Mouse (Mus musculus) frontal cortex, postnatal 36 days (tissue): ENCODE measurements around the gene Itga1.
A peak's percentile ranks its signal among the peaks of the same experiment; 100 is the strongest.

Source experiments
- DNase-seq, 2 experiments: peaks; one replicate each; pipeline ENCODE4 v3.0.0; 2022; ENCODE audit warnings: low spot score in 2 of 2

Itga1 gene

DNA sequence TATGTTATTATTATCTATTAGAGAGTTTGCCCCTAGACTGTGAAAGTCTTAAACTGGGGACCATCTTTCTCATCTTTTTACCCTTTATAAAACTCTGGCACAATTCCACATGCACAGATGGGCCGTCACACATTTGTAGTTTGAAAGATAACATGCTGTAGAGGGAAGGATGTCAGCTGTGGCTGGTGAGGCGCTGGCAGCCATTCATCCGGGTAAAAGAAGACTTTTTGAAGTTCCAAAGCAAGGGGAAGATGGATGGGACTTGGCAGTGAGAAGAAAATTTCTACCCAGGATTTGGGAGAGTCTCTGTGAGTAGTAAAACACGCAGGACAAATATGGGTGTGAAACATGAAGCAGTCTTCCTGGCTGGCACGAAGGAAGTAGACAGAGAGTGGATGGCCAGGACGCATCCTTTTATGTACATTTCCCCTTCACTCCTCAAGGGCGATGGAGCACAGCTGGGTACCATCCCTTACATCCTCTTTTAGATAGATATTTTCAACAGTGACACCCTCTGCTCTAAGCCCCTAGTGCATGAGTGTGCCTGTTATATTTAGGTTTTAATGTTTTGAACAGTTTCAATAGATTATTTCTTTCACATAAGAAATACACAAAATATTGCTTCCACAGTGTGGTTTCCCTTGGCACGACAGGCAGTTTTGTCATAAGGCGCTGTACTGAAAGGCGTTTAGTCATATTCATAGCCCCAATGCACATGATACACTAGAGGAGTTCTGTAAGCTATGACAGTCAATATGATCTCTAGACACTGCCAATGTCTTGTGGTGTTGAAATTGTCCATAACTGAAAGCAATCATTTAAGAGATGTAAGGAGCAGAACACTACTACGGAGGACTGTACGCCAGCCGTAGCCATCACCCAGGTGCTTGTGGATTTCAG, 50.9 kb downstream of the Itga1 start:
- DNase-seq: peak; percentile 10 to 11

DNA sequence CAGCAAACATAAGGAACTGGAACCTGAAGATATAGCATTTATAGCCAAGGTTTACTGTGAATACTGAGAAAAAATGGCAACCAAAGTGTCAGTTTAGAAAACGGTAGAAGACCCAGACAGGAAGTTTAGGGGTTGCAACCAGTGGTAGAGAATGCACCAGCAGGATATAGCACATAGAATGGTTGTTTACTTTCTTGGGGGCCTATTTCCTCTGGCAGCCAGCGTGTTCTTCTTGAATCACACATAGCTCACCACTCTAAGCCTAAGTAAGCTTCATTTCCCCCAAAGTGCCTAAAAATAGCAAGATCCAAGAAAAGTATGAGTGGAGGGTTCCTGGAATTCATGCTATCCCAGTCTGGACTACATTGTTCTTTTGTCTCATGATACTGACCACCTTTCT, 59.1 kb downstream of the Itga1 start:
- no peak for DNase-seq

DNA sequence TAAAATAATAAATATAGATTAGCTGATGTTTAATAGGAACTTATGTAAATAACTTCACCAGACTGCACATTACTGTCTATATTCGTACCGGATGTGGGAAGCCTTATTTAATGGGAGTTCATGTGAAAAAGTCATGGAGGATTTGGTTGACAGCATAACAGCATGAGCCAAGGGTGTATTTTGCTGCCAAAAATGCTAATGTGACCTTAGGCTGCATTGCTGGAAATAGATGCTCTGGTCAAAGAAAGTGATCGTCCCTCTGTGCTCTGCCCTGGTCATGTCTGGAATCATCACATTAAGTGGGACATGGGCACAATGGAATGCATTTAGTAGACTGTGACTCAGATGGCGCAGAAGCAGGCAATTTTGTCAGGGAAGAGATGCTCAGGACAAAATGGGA, 64.5 kb downstream of the Itga1 start:
- DNase-seq: no peak

DNA sequence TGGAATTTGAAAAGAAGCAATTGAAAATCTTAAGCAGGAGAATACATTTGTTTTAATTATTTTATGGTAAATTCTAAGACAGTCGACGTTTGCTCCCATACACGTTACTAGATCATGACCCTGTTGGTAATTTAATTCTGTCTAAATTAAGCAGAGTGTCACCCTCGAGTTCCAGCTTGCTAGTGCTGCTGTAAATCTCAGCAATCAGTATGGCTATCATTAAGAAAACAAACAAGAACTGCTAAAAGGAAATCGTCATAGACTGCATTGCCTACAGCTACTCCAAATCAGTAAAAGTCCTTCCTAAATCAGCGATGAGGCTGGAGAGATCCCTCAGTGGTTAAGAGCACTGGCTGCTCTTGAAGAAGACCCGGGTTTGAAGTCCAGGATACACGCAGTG, 66.4 kb downstream of the Itga1 start:
- no peak for DNase-seq

DNA sequence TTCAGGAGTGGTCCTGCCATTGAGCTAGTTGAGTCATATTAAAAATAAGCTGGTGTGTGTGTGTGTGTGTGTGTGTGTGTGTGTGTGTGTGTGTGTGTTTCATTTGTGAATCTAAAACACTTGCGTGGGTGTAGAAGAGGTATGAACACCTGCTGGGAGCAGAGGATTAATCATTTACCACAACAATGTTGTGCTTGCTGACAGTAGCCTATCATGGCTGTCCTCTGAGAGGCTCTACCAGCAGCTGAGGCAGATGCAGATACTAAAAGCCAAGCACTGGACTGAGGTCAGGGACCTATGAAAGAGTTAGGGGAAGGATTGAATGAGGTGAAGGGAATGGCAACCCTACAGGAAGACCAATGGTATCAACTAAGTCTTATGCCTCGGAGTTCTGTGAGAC, 68.6 kb downstream of the Itga1 start:
- DNase-seq: no peak

DNA sequence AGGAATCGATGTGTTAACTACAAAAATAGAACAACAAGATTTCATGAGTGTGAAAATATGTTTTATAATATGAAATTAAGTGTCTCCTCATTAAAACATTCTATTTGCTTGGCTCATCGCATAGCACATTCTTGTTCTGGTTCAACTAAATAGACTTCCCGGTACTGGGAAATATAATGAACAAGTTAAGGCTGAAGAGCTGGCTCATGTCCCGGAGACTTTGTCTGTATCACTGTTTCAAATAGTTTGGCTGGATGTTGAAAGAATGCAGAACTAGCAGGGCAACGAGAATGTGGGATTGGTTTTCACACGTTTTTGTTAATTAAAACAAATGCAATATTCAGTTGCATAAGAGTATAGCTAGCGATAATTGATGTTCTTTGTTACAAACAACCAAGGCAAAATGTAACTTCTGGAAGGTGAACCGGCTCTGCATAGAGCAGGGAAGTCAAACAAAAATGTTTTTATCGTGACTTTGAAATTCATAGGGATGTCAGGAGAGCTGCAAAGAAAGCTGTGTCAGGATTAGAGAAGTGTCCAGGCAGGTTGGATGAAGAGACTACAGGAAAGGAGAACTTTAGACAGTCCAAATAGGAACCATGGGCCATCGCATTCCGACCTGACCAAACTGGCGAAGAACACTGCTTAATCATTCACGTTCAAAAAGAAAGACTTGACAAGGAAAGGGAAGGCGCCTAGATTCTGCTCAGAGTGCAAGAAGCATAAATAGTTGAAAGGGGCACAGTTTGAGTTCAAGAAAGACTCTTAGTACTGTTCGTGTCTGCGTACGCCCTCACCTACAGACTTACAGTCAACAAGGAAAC, 70.4 kb downstream of the Itga1 start:
- no peak for DNase-seq

DNA sequence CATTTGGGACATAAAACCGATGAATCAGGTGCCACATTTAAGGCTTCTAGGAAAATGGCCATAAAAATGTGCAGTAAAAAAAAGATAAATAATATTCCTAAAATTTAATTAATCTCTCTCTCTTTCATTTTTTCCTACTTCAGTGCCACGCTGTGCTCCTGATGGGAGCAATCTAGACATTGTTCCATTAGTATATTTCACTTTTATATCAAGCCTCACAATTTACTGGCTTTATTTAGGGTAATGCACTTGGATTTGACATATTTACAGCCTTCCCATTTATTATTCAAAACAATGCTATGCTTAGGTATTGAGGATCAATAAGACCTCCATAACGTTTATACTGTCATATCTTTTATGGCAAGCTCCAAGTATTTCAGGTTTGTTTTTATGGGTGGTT, 76.4 kb downstream of the Itga1 start:
- DNase-seq: no peak

DNA sequence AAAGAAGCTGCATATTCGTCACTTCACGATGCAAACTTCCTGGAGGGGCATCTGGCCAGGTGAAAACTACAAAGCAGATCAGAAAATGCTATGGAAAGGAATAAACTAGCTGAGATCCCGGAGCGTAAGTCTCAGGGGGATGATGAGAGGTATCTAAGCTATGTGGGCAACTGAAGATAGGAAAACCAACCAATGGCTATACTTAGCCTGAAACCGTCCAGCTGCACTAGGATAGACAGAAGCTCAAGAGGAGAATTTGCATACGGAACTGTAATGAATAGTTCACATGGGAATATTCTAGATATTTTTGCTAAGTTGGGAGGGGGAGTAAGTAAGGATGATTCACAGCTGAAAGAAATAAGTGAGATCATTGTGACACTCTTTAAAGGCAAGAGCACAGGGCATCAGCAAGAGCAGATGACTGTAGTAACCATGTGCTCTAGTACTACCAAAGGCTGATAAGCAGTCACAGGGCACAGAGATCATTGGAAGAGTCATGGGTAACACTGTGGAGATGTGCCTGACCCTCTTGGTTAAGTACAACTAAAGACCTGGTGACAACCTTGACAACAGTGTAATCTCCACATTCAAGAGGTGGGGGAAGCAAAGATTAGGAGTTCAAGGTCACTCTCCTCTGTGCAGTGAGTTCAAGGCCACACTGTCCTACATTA, 79.5 kb downstream of the Itga1 start:
- DNase-seq: no peak

DNA sequence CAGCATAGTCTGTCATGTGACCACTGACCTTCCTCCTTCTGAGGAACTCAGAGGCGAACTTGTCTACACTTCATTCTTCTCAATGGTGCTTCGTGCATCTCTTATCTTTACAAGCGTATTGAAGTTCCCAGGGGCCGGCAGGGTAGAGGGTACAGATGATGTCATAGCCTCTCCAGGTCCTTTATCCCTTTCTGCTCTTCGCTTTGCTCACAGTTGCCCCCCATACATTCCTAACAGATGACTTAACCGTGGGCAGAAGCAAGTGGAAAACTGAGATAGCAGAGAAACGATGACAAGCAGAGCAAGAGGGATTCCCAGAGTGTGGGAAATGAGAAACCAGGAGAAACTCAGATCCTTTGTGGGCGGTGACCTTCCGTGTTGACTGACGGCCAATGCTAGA, 80.4 kb downstream of the Itga1 start:
- DNase-seq: no peak

DNA sequence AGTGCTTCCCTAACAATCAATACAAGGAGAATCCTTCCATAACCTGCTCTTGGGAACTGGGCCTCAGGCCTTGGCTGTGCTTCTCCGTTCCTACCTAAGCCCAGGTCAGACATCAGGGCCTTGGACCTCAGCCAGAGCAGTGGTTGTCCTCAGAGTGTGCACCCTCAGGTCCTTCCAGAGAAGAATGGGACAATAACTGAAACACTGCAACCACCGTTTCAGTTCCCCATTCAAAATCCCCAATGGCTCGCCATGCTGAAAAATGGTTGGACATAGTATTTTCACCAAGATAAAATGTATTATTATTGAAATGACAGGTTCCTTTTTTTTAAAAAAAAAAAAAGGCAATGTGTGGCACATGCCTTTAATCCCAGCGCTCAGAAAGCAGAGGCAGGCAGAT, 81.0 kb downstream of the Itga1 start:
- DNase-seq: no peak

DNA sequence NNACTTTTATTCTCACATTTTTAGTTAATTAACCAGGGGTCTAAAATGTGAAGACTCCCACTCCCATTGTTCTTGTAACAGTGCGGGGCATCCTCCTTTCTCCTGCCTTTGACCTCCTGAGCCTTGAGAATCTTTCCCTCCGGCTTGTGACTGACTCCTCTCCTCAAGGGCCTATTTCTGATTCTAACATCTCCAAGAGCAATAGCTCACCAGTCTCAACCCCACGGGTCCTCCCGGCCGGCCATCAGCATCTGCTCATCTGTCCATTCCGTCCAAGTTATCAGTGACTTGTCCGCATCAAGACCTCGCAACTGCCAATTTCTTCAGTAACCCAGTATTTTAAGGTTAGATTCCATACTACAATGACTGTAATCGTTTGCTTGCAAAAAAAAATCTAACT, 84.2 kb downstream of the Itga1 start:
- DNase-seq: no peak

DNA sequence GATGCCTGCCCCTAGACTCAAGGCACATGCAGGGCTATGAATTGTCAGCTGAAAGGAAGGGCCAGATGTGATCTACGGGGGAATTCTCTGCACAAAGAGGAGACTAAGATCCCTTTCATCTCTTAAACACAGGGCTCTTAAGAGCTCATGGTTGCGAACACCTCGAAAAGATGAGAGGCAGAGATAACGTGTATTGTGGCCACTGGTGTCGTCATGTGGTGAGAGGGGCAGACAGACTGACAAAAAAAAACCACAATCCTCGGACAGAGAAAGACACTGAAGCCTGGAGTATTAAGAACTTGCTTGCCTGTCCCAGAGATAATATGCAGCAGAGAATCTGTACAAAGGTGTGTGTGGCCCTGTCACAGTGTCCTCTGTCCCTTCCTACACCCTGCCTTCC, 90.2 kb downstream of the Itga1 start:
- DNase-seq: no peak

DNA sequence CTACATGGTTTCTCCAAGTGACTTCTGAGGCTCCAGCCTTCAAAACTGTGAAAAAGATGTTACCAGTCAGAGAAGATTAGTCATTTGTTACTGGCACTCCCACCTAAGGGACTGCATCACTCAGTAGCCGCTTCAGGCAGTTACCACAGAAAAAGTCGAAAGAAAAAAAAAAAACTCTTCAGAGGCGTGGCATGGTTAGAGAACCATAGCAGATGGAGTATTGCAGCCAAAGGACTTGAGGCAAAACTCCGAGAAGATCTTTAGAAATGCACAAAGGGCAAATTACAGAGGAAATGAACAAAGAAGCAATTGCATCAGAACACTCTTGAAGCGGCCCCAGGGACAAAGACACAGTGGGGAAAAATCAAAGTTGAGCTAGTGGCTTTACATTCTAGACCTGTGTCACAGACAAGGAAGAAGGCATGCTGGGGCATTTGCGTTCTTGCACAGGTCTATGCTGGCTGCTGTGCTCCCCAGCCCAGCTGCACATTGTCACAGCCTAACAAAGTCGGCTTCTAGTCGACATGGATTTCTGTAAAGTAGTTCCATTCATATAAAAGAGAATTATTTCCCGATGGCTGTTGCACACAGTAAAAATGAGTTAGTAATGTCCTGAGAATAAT, 95.4 kb downstream of the Itga1 start:
- DNase-seq: no peak

DNA sequence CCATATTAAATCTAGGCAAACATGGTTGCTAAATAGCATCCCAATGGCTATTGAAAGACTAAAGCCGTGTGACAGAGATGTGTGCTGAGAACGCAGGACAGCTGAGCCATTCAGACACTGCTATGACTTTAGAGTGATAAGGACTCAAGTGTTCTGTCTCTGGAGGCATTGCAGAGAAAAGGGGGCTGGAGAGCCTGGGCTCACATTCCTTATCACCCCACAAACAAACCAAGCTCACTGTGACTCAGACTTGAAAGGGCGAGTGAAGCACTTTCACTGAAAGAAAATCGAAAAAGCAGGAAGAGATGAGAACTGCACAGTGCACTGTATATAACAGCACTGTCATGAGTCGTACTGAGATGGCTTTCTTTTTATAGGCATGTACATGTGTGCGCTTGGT, 96.4 kb downstream of the Itga1 start:
- no peak for DNase-seq

DNA sequence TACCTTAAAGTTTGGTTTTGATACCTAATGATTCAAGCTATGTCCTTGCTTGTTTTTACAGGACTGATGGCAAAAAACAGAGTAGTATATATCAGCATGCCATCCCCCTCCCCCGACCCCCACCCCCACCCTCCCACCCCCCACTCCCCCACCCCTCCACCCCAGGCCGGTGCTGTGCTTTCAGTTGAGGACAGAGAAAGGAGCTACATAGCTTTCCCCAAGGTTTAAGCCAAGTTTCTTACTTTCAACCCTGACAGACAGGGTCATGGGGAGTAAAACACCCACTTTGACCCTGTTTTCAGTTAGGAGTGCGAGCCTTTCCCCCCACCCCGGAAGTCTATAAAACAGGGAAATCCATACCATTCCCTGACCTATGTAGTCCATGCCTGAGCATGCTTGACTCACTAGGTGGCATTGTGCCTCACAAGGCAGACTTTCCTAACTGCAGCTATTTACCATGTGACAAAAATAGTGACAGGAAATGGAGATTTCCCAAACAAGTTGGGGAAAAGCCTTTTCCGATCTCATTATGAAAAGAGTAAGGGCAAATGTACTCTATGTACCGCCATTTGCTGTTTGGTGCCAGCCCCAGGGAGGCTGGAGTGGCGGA, 98.2 kb downstream of the Itga1 start:
- no peak for DNase-seq

DNA sequence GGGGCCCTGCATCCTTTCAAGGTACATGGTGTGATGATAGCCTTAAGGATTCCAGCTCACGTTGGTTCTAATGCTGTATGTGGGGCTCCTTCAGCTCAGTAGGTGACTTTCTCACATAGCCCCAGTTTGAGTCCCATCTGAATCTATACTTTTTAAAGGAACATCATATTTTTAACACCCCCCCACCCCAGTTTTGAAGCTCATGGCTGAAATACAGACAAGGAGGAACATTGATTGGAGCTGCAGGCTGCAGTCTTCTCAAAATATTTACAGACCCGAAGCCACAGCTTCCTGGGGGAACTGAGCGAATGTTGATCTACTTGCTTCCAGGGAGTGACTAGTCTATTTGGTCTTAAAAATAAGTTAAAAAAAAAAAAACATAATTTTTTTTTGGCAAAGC, 98.9 kb downstream of the Itga1 start:
- DNase-seq: no peak

DNA sequence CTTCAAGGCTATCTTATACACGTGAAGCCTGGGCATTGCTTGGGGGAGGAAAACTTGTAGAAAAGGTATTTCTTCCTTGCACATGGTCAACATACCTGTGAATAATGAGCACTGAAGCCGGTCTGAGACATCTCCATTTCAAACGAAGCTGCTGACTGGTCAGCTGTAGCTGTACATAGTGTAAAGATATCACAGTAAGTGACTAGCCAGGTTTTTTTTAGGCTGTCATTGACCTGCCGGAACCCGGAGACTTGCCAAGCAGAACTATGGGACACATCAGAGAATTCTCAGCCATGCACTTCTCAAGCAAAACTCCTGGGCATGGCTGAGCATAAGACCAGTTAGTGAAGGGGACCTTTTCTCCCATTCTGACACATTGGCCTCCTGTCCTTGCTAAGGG, 99.6 kb downstream of the Itga1 start:
- DNase-seq: no peak

DNA sequence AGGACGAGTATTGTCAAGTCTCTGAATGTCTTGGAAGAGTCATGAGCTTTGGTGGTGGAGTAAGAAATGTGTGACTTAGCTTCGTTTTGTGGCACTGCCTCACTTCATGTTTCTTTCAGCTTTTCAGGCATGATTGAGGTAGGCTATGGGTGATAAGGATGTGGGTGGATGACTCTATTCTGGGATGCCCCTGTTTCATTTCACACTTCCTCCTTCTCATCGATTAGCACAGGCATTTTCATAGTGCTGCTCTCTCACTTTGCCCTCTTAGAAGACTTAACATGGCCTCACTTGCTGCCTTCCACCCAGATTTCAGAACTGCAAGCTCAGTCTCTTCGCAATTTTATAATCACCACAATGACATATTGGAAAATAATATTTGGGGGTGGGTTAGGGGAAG, 102.2 kb downstream of the Itga1 start:
- DNase-seq: no peak

DNA sequence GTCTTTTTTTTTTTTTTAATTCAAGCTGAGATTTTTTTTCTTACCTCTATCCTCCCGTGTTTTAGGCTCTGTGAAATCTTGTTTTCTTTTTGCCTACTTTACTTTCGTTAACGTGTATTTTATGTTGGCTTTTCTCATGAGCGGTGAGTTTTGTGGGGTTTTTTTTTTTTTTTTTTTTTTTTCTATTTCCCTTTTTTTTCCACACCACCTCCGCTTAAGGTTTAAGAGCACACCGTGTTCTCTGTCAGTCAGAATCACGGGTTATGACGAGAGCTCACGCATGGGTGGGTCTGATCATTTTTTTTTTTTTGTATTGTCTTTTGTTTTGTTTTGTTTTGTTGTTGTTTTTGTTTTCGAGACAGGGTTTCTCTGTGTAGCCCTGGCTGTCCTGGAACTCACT, 103.7 kb downstream of the Itga1 start:
- DNase-seq: no peak

DNA sequence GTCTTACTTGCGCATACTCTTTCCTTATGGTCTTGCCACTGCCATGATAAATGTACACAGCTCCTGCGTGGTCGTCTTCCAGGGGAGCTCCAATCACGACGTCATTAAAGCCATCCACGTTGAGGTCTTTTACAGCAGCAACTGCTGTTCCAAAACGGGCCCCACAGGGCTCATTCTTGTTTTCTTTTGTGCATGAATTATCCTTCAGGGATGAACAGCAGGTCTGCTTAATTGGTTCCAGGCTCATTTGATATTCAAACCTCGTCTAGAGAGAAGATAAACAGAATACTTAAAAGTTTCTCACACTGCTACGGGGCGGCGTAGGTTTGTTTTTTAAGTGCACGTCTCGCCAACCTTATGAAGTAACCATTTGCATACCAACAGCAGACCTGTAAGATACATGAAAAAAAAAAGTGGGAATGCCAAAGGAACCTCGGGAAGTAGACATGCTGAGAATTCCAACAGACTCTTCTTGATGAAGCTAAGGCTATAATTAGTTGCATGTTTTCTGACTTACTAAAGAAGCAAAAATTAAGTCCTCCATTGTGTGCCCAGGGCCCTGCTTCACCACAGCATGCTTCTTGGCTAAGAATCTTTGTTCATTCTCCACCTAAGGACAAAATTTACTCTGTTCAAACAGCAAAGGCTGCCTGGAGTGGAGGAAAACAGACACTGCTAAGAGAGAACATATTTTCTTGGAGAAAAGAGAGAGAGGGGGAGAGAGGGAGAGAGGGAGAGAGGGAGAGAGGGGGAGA, 109.3 kb downstream of the Itga1 start:
- DNase-seq: no peak

DNA sequence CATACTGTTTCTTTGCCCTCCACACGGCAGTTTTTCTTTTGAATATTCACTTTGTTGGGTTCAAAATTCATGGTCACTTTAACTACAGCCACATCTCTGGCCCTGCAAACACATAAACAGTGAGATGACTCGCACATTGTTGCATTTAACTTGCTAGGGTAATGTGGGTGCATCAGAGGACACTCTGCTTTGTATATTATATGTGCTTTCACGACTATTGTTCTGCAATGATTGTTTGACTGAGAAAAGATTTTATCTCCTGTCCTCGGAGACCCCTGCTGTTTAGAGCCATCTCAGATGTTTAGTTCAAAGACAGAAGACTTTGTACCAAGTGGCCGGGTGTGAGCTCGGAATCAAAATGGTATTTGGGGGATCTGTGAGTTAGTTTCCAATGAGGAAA, 114.1 kb downstream of the Itga1 start:
- DNase-seq: no peak
